Mouse (Mus musculus) lung, postnatal 14 days (tissue): ENCODE data around the gene Csnk1g2.

Source experiments
- DNase-seq: peaks from one replicate; pipeline ENCODE4 v3.0.0; 2021

The Csnk1g2 gene

GRCm38 (mm10) chr10:80682003-80682402 lies 59.4 kb downstream of the Csnk1g2 start:
- DNase-seq, result no peak

- DNase-seq, result no peak
Observed at GRCm38 (mm10) chr10:80683647-80684046, 61.0 kb downstream of the Csnk1g2 start.

GRCm38 (mm10) chr10:80684214-80684613 lies 61.6 kb downstream of the Csnk1g2 start:
- peak; percentile 80 for DNase-seq

- DNase-seq, result no peak
Observed at GRCm38 (mm10) chr10:80684984-80685383, 62.3 kb downstream of the Csnk1g2 start.

- DNase-seq, result no peak
Observed at GRCm38 (mm10) chr10:80686617-80687016, 64.0 kb downstream of the Csnk1g2 start.

- DNase-seq, result peak; percentile 83
Observed at GRCm38 (mm10) chr10:80687850-80688249, 65.2 kb downstream of the Csnk1g2 start.
